Mouse (Mus musculus): Measurements from ENCODE around the gene Mogs.
"Not testable (repeated sequence)": the region's sequence is repeated elsewhere in the genome, so short reads cannot be mapped to it uniquely, and the experiment has no call there.

Mogs gene

DNA sequence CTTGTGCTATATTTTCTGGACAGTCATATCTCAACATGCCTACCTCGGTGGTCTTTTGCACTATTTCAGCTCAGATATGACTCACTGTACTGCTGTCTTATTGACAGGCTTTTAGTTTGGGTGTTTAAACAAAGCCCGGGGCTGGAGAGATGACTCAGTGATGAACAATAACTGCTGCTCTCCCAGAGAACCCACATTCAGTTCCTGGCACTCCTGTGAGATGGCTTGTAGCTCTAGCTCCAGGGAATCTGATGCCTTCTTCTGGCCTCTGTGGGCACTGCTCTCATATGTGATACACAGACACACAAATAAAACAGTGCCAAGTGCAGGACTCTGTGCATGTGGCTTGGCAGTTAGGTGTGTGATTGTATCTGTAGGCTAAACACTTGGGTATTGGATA lies 29.9 kb downstream of the Mogs start:
- in situ Hi-C loops (cut with MseI, MboI) = no loop called here

DNA sequence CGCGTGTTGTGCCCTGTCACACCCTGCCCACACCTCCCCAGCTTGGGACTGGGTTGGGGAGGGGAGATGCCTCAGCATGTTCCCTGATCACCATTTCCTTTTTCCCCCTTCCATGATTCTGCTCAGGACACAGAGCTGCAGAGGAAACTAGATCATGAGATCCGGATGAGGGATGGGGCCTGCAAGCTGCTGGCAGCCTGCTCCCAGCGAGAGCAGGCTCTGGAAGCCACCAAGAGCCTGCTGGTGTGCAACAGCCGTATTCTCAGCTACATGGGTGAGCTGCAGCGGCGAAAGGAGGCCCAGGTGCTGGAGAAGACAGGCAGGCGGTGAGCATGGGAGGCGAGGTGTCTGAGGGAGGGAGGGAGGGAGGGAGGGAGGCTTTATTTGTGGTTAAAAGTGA lies 30.5 kb downstream of the Mogs start:
- in situ Hi-C loops (cut with MseI, MboI) = no loop called here

DNA sequence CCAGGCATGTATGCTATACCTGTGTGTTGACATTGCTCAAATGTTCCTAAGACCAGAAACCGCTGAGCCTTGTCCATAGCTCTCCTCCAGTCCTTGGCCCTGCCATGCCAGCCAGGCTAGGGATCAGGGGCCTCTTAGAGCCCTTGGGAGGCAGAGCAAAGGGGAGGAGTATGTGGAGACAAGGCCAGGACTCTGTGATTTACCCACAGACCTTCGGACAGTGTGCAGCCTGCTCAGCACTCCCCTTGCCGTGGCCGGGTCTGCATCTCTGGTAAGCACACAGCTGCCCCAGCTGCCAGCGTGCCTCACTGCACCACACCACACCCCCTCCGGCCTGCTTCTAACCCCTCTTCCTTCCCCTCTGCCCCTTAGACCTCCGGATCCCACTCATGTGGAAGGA lies 32.0 kb downstream of the Mogs start:
- in situ Hi-C loops (cut with MseI, MboI) = no loop called here

DNA sequence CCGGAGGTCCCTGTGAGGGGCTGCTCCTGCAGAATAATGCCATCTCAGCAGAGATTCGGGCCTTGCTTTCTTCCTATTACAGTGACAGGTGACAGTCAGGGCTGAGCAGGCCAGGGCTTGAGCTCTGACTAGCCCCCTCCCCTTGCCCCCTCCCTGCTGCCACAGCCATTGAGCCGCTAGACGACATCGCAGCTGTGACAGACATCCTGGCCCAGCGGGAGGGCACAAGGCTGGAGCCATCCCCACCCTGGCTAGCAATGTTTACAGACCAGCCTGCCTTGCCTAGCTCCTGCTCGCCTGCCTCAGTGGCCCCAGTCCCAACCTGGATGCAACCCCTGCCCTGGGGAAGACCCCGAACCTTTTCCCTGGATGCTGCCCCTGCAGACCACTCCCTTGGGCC lies 36.4 kb downstream of the Mogs start:
- in situ Hi-C loops (cut with MseI, MboI) = no loop called here

DNA sequence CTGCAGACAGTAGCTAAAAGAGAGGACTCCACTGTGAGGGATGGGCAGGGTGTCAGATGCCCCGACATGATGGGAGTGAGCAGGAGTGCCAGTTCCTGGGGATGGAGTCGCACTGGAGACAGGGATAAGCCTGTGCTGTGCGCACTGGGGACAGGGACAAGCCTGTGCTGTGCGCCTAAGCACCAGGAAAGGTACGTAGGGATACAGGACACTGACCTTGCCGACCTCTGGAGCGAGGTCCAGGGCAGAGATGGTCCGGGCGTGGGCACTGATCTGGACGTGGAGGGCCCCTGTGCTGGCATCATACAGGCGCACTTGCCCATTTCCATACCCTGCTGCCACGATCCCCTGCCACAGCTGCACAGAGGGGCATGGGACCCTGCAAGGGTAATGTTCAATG lies 37.7 kb downstream of the Mogs start:
- in situ Hi-C loops (cut with MseI, MboI) = no loop called here

DNA sequence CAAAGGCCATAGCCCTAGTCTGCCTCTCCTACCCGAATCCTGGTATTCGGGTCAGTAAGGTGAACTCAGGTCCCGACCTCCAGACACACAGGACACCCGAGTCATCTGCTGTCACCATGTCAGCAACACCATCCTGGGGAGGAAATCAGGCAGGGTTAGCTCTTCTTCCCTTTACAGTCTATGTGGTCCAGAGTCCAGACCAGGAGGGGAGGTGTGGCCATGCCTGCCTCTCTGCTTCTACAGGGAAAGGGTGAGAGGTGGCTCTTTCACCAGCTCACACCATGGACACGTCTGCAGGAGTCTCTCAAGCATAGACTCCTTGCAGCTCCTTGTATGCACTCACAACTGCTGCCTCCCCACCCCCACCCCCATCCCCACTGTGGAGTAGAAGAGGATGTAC lies 38.2 kb downstream of the Mogs start:
- in situ Hi-C loops (cut with MseI, MboI) = no loop called here

DNA sequence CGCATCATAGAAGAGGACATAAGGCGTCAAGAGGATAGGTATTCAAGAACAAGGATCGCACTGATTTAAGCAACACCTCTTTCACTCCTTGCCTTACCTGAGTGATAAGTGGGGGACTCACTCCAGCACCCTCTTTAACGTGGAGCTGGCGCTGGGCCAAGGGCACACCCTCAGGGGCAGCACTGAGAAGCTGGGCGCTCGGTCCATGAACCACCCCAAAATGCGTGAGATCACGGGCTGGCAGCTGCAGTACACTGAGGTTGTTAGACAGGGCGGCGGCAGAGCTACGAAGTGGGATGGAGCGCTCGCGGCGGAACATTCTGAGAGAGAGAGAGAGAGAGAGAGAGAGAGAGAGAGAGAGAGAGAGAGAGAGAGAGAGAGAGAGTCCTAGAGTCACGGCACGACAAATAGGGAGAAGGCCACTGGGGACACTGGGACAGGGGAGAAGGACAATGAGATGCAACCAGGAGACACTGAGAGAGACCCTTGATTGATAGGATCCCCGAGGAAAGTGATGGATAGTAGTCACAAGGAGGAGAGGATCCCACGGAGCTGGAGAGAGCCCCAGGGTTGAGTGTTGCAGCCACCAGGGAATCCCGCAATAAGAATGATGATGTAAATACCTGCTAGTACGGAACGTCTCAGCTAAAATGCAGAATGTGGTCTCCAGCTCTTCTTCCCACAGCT lies 40.4 kb downstream of the Mogs start:
- in situ Hi-C loops (cut with MseI, MboI) = no loop called here

DNA sequence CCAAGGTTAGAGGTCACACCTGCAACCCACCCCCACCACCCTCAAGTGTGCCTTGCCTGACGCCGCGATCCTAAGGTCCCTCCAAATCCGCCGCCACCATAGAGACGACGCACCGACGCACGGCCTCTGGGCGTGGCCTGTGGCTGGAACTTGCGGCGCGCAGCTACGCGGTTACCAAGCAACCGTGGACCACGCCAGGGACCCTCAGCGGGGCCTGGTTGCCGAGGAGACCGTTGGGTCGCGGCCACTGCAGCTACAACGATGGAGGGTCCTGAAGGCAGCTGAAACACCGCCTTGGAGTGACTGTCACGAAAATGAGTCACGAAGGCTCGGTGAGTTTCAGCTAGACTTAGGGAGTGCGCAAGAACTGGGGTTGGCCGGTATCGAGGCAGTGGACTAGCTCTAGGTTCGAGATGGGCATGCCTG lies 41.0 kb downstream of the Mogs start, which contains the start of the genes Wdr54 and 1700003E16Rik:
Wdr54 (minus strand) TSS at position 139 of the 426 bp plus-strand sequence.
1700003E16Rik (plus strand) TSS at position 146 of the 426 bp plus-strand sequence.
- in situ Hi-C loops (cut with MseI, MboI) = no loop called here

DNA sequence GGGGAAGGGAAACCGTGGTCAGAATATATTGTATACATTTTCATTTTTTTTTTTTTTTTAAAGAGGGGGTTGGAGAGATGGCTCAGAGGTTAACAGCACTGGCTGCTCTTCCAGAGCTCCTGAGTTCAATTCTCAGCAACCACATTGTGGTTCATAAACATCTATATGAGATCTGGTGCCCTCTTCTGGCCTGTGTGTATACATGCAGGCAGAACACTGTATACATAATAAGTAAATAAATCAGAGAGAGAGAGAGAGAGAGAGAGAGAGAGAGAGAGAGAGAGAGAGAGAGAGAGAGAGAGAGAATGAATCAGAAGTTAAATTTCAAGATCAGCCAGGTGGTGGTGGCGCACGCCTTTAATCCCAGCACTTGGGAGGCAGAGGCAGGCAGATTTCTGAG lies 44.2 kb downstream of the Mogs start:
- in situ Hi-C loops (cut with MseI, MboI) = not testable (repeated sequence)

DNA sequence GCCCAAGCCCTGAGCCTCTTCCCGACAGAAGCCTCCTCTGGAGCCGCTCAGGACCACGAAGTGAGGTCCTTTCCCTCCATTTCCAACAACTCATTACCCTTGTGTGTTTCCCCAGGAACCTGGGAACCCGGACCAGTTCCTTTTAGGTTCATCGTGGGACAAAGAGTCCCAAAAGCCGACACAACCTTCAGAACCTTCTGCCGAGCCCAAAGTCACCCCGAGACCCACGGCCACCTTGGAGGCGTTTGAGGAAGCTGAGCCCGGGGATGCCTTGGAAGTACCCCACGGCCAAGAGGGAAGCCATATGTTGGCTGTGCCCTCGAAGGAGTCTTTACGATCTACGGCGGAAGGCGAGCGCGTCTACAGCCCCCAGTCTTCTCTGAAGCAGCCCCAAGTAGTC lies 46.1 kb downstream of the Mogs start:
- in situ Hi-C loops (cut with MseI, MboI) = loop anchor here in 1 of 2 experiments (10.0 kb wide), 1 partner anchor 167 kb away; no protein-coding TSS in a partner anchor

DNA sequence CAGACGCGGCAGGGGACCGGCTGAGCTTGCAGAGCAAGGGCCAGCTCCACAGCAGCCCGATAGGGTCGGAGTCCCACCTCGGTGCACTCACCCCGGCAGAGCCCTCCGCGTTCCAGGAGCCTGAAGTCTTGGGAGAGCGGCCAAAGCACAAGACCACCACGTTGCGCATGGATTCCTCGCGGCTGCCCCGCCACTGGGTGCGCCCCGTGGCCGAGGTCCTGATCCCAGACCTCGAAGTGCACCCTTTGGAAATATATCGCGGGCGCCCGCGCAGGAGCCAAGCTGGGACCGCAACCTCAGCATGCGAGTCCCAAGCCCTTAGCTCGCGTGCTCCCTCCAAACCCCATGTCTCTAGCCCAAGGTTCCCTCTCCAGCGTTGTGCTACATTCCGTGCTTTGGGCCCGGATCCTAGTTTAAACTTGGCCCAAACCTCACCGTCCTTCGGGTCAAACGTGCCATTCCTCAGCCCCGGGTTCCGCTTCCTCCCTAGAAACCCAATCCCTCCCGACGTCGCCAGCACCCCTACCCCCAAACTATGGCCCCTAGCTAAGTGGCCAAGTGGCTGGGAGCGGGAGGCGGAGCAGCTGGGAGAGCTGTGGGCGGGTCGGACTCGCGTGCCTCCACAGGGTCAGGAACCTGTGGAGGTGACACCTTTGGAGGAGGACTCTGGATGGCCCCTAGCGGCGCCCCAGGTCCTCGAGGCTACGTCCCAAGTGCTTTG lies 46.8 kb downstream of the Mogs start:
- in situ Hi-C loops (cut with MseI, MboI) = loop anchor here in 1 of 2 experiments (10.0 kb wide), 1 partner anchor 167 kb away; no protein-coding TSS in a partner anchor

DNA sequence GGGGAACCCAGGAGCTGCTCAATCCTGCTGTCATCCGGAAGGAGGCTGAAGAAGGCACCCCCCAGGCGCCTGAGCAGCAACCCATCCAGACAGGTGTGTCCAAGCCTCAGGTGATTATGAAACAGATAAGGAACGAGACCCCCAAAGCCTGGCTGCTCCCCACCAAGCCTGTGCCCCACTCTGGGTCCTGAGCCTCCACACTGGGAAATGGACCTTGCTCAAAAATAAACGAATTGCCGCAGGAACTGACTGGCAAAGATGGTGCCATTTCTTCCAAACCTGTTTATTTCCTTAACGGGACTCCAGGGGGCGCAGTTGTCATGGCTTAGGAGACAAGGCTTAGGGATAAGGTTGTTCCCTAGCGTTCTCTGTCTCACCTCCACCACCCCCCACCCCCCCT lies 47.4 kb downstream of the Mogs start:
- in situ Hi-C loops (cut with MseI, MboI) = loop anchor here in 1 of 2 experiments (10.0 kb wide), 1 partner anchor 168 kb away; no protein-coding TSS in a partner anchor

DNA sequence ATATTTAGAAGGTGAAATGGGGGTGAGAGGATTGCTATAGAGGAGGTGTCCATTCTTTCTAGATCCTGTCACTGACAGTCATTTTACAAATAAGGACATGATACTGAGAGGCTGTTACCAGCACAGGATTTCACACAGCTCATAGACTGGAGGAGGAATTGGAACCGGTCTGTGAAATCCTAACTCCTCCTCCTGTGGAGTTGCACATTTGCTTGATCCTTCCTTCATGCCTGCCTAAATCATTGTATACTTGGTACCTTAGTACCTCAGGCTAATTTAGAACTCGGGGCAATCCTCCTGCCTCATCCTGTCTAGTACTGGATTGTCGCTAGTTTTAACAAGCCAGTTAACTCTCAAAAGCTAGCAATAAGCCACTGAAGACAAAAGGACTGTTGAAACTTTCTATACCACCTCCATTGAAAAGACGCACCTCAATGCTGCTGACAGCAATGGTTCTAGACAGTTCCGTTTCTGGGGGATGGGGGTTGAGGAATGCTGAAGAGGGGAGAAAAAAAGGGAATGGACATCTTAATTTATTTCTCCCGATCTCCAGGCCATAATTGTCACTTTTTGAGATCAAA lies 49.8 kb downstream of the Mogs start:
- in situ Hi-C loops (cut with MseI, MboI) = loop anchor here (5.0 to 10.0 kb wide), 2 partner anchors 102 to 170 kb away; no protein-coding TSS in a partner anchor

DNA sequence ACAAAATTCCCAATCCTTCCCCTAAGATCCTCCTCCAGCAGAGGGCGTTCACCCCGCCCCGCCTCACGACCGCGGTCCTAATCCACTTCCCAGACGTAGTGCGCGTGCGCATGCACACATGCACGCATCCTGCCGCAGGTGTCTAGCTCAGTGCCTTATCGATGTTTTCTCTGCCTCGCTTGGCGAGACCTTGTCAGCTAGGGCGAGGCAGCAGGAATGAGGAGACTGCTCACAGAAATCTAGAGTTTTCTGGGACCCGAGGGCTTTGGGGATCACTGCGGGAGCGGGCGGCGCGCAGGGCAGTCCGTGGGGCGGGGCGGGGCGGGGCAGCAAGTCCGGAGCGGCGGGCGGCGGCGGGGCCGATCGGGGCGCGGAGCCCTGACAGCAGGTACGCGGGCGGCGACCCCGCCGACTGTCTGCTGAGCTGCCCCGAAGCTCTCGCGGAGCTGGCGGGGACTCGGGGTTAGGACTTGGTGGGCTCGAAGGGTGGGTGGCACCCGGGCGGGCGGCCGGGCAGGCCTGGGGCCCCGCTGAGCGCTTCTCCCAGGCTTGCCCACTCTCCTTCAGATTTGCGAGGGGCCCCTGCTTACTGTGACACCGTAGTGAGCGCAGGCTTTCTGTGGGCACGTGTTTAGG lies 50.4 kb downstream of the Mogs start, which contains the start of gene Dctn1:
Dctn1 (plus strand) TSS at position 314 of the 636 bp plus-strand sequence.
- in situ Hi-C loops (cut with MseI, MboI) = loop anchor here (5.0 to 10.0 kb wide), 2 partner anchors 102 to 171 kb away; no protein-coding TSS in a partner anchor

DNA sequence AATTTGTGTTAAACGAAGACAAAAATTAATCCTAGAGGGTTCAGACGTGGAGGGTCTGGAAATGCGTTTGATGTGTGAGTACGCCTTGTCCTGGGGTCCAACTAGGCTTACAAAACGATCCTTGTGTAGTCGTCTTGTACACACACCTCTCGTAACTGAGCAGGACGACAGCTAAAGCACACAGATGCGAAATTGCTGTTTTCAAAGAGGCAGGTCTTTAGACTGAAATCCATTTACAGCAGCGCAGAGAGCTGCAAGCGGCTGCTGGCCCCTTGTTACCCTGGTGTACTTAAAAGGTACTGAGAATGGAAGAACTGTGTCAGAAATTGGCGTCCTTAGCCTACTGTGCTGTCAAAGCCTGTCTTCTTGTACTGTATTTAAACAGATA lies 50.9 kb downstream of the Mogs start:
- in situ Hi-C loops (cut with MseI, MboI) = loop anchor here (5.0 to 10.0 kb wide), 2 partner anchors 101 to 171 kb away; no protein-coding TSS in a partner anchor

Data from mouse trophoblast stem cell (cell line).